Mouse (Mus musculus) heart, postnatal 0 days (tissue): ENCODE results near the gene Anxa5. TPM values are rescaled to one million over a fixed set of nuclear protein-coding genes. Genes with fewer than 3 reads are reported as not detected.

Experiments
- ATAC-seq: fragments of 200-750 bp; cut with Nextera tagmentation; 2 replicates; pipeline ENCODE4 v1.8.0; 2017; ENCODE audit warnings: low read depth, moderate number of reproducible peaks, moderate library complexity; ENCODE audit not compliant: insufficient read depth
- DNase-seq: peaks from one replicate; pipeline ENCODE4 v3.0.0-alpha.2; 2016; ENCODE audit warnings: low spot score
- H3K27ac ChIP-seq: fragments of 300-500 bp; sonication (generic); 2 replicates; pipeline ENCODE4 v1.5.1; 2014; ENCODE audit warnings: low read depth, mild to moderate bottlenecking
- H3K27me3 ChIP-seq: fragments of 300-500 bp; sonication (generic); 2 replicates; pipeline ENCODE4 v1.6.1; 2014; ENCODE audit warnings: low read length, mixed read lengths; ENCODE audit not compliant: control insufficient read depth, insufficient read depth
- H3K36me3 ChIP-seq: fragments of 300-500 bp; sonication (generic); replicated peaks from 2 replicates; pipeline ENCODE4 v1.6.1; 2014; ENCODE audit warnings: low read length, mixed read lengths; ENCODE audit not compliant: control insufficient read depth, insufficient read depth
- H3K4me1 ChIP-seq: fragments of 300-500 bp; sonication (generic); 2 replicates; pipeline ENCODE4 v1.6.1; 2014; ENCODE audit warnings: antibody characterized with exemption; ENCODE audit not compliant: control insufficient read depth, insufficient read depth
- H3K4me2 ChIP-seq: fragments of 300-500 bp; sonication (generic); 2 replicates; pipeline ENCODE4 v1.6.1; 2014; ENCODE audit warnings: low read depth, mild to moderate bottlenecking, low read length, moderate library complexity
- H3K4me3 ChIP-seq: fragments of 300-500 bp; sonication (generic); 2 replicates; pipeline ENCODE4 v1.5.1; 2014; ENCODE audit warnings: low read depth, low read length
- H3K9ac ChIP-seq: fragments of 300-500 bp; sonication (generic); replicated peaks from 2 replicates; pipeline ENCODE4 v1.6.1; 2014; ENCODE audit warnings: low read depth, low read length, mixed read lengths
- H3K9me3 ChIP-seq: fragments of 300-500 bp; sonication (generic); replicated peaks from 2 replicates; pipeline ENCODE4 v1.6.1; 2016; ENCODE audit warnings: low read length; ENCODE audit not compliant: control insufficient read depth
- CTCF ChIP-seq: IDR thresholded peaks from 2 replicates; pipeline ENCODE4 v1.5.1; 2016; ENCODE audit warnings: antibody characterized with exemption, control low read depth, low read depth
- EP300 ChIP-seq: IDR thresholded peaks from 2 replicates; pipeline ENCODE4 v1.6.1; 2016; ENCODE audit warnings: antibody characterized with exemption, low read depth
- WGBS: fragments of 180-500 bp; shearing (Covaris S2); extraction: QIAGEN DNeasy Blood & Tissue Kit; methylation state at CpG from one replicate; pipeline ENCODE4 v1.1.7; 2014; 5-methylcytosine and 5-hydroxymethylcytosine counted together
- polyA plus RNA-seq: library from polyadenylated mRNA; unstranded; fragments of >200 nt; fragmentation: Nextera tagmentation; extraction: Ambion mirVana; gene quantifications from 2 replicates; pipeline ENCODE4 v1.2.1, GENCODE M21; 2015
- total RNA-seq: library from RNA; depleted of rRNA; stranded (reverse); fragments of >200 nt; gene quantifications from 2 replicates; pipeline ENCODE4 v1.2.3, GENCODE M21; 2014; ENCODE audit warnings: low replicate concordance

The Anxa5 gene
- total and polyA plus RNA-seq, 2 experiments from 2014 or later = 162 to 261 TPM

DNA sequence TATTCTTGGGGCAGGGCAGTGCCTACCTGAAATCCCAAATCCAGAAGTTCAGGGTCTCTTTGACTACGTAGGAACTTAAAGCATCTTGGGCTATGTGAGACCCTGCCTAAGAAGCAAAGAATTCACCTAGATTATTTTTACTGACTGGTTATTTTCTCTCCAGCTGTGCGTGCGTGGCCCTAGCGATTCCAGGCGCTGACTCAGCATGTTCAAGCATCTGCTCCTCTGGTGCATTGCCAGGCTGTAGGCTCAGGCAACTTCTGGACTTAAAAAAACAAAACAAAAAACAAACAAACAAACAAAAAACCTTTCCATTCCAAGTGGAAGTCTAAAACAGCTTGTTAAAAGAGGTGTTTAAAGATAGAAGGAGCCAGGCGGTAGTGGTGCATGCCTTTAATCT is 22.5 kb upstream of the Anxa5 start:
- no peak for TF ChIP-seq CTCF
- TF ChIP-seq EP300 = no peak
- Histone ChIP-seq H3K36me3 (no peaks in the 10 kb centered on the region), H3K9me3 (no peaks in the 10 kb centered on the region), H3K4me2 (no peak overlapping the region), H3K4me3 (no peak overlapping the region), H3K9ac (no peak overlapping the region), H3K27me3 (0 out of 2 replicates have a peak, but pooled peaks cover 5% of the 10 kb centered on the region), H3K27ac (no peak overlapping the region), H3K4me1 (no peaks in the 10 kb centered on the region)
- DNase-seq (no peak), ATAC-seq (no peak)
- 83% methylated on average over 6 of the region's 6 CpGs for WGBS

DNA sequence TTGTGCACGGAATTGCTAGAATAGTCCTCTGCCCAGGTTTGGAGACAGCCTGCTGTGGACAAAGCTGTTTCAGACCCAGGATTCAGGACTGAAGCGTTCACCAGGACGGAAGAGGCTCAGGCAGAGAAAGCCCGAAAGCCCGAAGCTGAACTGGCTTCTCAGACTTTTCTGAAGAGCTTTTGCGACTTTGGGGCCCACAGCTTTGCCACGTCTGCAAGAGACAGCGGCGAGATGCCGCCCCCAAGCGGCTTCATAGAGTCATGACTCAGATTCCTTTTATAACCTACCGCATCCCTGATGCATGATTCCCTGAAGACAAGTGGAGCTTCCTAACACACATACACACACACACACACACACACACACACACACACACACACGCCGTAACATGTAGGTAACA is 21.1 kb upstream of the Anxa5 start:
- WGBS = 14% methylated on average over 14 of the region's 14 CpGs
- ATAC-seq (peak; percentile 66; the same call in 1 of the 2 replicates), DNase-seq (peak; percentile 82)
- Histone ChIP-seq H3K9ac (no peak overlapping the region), H3K27me3 (0 out of 2 replicates have a peak, but pooled peaks cover 5% of the 10 kb centered on the region), H3K36me3 (no peaks in the 10 kb centered on the region), H3K4me3 (no peak overlapping the region), H3K9me3 (no peaks in the 10 kb centered on the region), H3K27ac (no peak overlapping the region), H3K4me1 (no peaks in the 10 kb centered on the region), H3K4me2 (0 out of 2 replicates have a peak overlapping the region, but pooled peaks have one; percentile 27)
- TF ChIP-seq CTCF = peak; percentile 81
- TF ChIP-seq EP300 = no peak

DNA sequence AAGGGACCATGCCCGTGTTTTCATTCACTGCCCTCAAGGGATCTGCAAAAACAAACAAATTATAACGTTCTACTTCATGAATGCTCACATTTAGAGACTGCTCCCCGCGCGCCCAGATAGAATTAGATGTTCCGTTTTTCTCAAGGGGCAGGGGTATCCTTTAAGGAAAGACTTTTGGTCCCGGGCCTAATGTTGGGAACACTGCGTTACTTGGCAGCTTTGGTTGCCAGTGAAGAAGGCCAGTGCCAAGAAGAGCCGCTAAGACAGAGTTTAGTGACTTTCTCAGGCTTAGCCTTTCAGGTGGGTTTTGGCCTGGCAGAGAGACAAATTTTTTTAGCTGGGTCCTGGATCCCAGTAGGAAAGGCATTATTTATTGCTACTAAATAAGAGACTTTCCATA is 20.6 kb upstream of the Anxa5 start:
- DNase-seq (no peak), ATAC-seq (no peak)
- H3K27me3 ChIP-seq = 0 out of 2 replicates have a peak, but pooled peaks cover 5% of the 10 kb centered on the region
- WGBS = 83% methylated on average over 9 of the region's 9 CpGs
- H3K36me3 ChIP-seq = no peaks in the 10 kb centered on the region
- H3K4me3 ChIP-seq = no peak overlapping the region
- H3K4me1 ChIP-seq = no peaks in the 10 kb centered on the region
- no peak for TF ChIP-seq EP300
- TF ChIP-seq CTCF = no peak
- no peak overlapping the region for H3K9ac ChIP-seq
- H3K9me3 ChIP-seq = no peaks in the 10 kb centered on the region
- H3K27ac ChIP-seq = no peak overlapping the region
- 0 out of 2 replicates have a peak overlapping the region, but pooled peaks have one; percentile 27 for H3K4me2 ChIP-seq

DNA sequence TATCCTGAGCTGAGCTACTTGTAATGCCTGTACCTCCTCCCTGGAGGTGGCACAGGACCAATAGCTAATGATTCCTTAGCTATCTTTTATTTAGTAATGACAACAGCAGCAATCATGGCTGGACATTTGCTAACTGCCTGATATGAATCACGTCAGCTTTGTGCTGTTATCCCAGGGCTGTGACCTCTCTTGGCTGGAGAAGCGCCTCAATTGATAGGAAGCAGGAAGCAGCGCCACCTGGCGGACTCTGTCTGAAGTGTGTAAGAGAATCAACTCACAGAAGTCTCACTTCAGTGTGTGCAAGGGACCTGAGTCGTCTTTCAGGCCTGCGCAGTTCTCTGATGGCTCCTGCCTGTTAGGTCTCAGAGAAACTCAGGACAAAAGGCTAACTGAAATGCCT is 19.7 kb upstream of the Anxa5 start:
- Histone ChIP-seq H3K9me3 (no peaks in the 10 kb centered on the region), H3K9ac (no peak overlapping the region), H3K36me3 (no peaks in the 10 kb centered on the region), H3K4me3 (peak overlapping the region; percentile 20), H3K4me2 (peak overlapping the region; percentile 30), H3K27ac (no peak overlapping the region), H3K27me3 (0 out of 2 replicates have a peak, but pooled peaks cover 5% of the 10 kb centered on the region), H3K4me1 (no peaks in the 10 kb centered on the region)
- TF ChIP-seq EP300 (no peak), CTCF (peak; percentile 94)
- ATAC-seq (peak; percentile 72), DNase-seq (peak; percentile 68)
- 7% methylated on average over 6 of the region's 6 CpGs for WGBS

DNA sequence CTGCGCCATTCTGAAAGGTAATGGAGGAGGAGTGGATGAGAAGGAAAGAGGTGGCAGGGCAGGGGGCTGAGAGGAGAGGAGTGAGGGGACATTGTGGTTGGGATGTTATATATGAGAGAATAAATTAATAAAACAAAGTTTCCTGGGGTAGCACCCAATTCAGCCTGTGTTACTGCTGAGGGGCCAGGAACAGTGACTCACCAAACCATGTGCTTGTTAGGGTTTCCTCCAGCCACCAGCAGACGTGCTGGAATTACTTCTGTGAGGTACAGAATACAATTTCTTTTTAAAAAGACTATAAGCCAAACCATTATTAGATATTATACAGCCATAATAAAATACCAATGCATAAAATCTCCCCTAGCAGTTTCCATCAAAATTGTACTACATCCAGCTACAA is 18.9 kb upstream of the Anxa5 start:
- 74% methylated on average over 2 of the region's 2 CpGs for WGBS
- H3K27ac ChIP-seq = no peak overlapping the region
- no peak overlapping the region for H3K9ac ChIP-seq
- no peaks in the 10 kb centered on the region for H3K4me1 ChIP-seq
- H3K9me3 ChIP-seq = no peaks in the 10 kb centered on the region
- DNase-seq (no peak), ATAC-seq (no peak)
- no peak overlapping the region for H3K4me2 ChIP-seq
- TF ChIP-seq CTCF = no peak
- TF ChIP-seq EP300 = no peak
- H3K36me3 ChIP-seq = no peaks in the 10 kb centered on the region
- H3K27me3 ChIP-seq = 0 out of 2 replicates have a peak, but pooled peaks cover 5% of the 10 kb centered on the region
- H3K4me3 ChIP-seq = no peak overlapping the region
